Mouse (Mus musculus) hindbrain, embryonic 12.5 days (tissue): ENCODE measurements around the gene Gm19935. TPM values are rescaled to one million over a fixed set of nuclear protein-coding genes. Genes with fewer than 3 reads are reported as not detected.
A peak's percentile ranks its signal among the peaks of the same experiment; 100 is the strongest.

Experiments used
- ATAC-seq: fragments of 200-750 bp; cut with Nextera tagmentation; 2 replicates; pipeline ENCODE4 v1.8.0; 2017; ENCODE audit warnings: moderate TSS enrichment; ENCODE audit not compliant: low FRiP score
- H3K27ac ChIP-seq: fragments of 300-500 bp; sonication (generic); 2 replicates; pipeline ENCODE4 v1.5.1; 2016; ENCODE audit warnings: mild to moderate bottlenecking
- H3K27me3 ChIP-seq: fragments of 300-500 bp; sonication (generic); 2 replicates; pipeline ENCODE4 v1.6.1; 2016; ENCODE audit warnings: mild to moderate bottlenecking
- H3K36me3 ChIP-seq: fragments of 300-500 bp; sonication (generic); 2 replicates; pipeline ENCODE4 v1.6.1; 2016; ENCODE audit warnings: mild to moderate bottlenecking
- H3K4me1 ChIP-seq: fragments of 300-500 bp; sonication (generic); 2 replicates; pipeline ENCODE4 v1.6.1; 2016
- H3K4me2 ChIP-seq: fragments of 300-500 bp; sonication (generic); replicated peaks from 2 replicates; pipeline ENCODE4 v1.6.1; 2016; ENCODE audit warnings: mild to moderate bottlenecking
- H3K4me3 ChIP-seq: fragments of 300-500 bp; sonication (generic); 2 replicates; pipeline ENCODE4 v1.5.1; 2016; ENCODE audit warnings: mild to moderate bottlenecking
- H3K9ac ChIP-seq: fragments of 300-500 bp; sonication (generic); 2 replicates; pipeline ENCODE4 v1.6.1; 2016; ENCODE audit warnings: mild to moderate bottlenecking, moderate library complexity
- H3K9me3 ChIP-seq: fragments of 300-500 bp; sonication (generic); replicated peaks from 2 replicates; pipeline ENCODE4 v1.6.1; 2016; ENCODE audit warnings: mild to moderate bottlenecking
- WGBS: fragments of 180-500 bp; shearing (Covaris S2); methylation state at CpG from one replicate; pipeline ENCODE4 v1.1.7; 2016; 5-methylcytosine and 5-hydroxymethylcytosine counted together
- polyA plus RNA-seq: library from polyadenylated mRNA; unstranded; fragments of >200 nt; fragmentation: Nextera tagmentation; extraction: Ambion mirVana; gene quantifications from 2 replicates; pipeline ENCODE4 v1.2.1, GENCODE M21; 2016

The Gm19935 gene
- polyA plus RNA-seq, 1 experiment from 2014 or later: 0.96 TPM

DNA sequence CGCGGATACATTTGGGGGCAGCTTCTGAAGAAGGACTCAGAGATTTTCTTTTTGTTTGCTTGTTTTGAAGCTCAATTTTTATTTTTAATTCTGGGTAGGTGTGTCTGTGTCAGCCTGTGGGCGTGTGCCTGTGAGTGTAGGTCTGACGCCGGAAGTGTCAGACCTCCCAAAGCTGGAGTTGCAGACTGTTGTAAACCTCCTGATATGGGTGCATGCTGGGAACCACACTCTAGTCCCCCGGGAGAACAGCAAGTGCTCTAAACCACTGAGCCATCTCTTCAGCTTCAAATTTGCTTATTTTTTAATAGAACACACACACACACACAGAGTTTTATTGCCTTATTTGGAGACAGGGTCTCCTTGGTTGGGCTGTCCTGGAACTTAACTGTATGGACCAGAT lies 25.9 kb upstream of the Gm19935 start:
- 0 out of 2 replicates have a peak, but pooled peaks cover 3% of the 10 kb centered on the region for H3K4me1 ChIP-seq
- H3K27ac ChIP-seq: no peak overlapping the region
- no peaks in the 10 kb centered on the region for H3K27me3 ChIP-seq
- no peaks in the 10 kb centered on the region for H3K9me3 ChIP-seq
- no peaks in the 10 kb centered on the region for H3K36me3 ChIP-seq
- H3K4me3 ChIP-seq: no peak overlapping the region
- no peak overlapping the region for H3K9ac ChIP-seq
- H3K4me2 ChIP-seq: no peak overlapping the region
- 89% methylated on average over 6 of the region's 6 CpGs for WGBS
- ATAC-seq: no peak

DNA sequence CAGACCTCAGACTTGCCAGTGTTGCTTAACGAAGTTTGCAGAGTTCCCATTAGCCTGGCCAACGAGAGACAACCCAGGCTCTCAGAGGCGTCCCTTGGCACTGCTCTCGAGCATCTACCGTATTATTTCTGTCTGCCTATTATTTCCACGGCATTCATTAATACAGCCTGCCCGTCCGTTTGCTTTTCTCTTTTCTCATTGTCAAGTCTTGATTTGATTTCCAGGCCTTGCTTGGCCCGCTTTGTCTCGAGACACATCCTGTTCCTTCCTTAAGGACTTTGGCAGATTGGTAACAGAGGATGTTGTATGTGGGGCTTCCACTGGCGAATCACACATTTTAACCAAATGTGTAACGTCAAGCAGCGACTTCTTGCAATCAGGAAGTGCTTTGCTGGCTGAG lies 24.1 kb upstream of the Gm19935 start:
- Histone ChIP-seq H3K4me2 (no peak overlapping the region), H3K9ac (no peak overlapping the region), H3K27ac (no peak overlapping the region), H3K9me3 (no peaks in the 10 kb centered on the region), H3K36me3 (no peaks in the 10 kb centered on the region), H3K27me3 (no peaks in the 10 kb centered on the region), H3K4me3 (no peak overlapping the region), H3K4me1 (0 out of 2 replicates have a peak, but pooled peaks cover 3% of the 10 kb centered on the region)
- ATAC-seq: no peak
- 72% methylated on average over 13 of the region's 13 CpGs for WGBS

DNA sequence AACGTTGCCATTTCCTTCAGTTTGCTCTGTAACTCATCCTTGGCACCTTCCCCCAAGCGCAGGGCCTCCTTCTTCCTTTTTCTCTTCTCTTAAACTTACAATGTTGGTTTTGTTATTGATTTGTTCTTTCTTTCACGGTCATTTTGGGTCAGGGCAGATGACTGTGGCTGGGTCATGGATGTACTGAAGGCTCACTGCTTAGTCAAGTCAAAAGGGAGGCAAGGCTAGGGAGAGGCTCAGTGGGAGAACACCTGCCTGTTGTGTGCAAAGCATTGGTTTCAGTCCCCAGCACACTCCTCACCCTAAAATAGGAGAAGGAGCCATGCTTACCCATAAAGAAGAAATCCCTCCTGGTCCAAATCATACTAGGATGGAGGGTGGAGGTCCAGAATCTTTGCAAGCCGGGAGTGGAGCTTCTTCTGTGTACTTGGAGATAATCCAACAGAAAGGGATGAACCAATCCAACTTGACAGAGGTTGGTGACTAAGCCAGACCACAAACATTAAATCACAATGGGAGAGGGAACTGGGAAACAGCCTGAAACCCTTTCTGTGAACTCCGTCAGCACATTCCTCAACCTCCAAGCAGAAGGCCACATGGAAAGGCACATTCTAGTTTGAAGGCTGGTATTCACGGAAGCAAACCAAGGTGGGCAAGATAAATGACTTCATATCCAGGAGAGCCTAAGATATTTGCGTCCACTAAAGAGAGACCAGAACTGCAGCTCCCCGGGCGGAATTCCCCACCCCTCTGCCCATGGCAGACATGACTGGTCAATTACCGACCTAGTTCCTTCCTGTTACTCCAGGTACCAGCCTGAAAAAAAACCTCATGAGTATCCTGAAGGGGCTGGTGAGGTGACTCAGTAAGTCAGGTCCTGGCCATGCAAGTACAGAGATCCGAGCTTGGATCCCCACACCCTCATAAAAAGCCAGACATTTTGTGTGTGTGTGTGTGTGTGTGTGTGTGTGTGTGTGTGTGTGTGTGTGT lies 22.8 kb upstream of the Gm19935 start:
- 0 out of 2 replicates have a peak, but pooled peaks cover 3% of the 10 kb centered on the region for H3K4me1 ChIP-seq
- H3K4me3 ChIP-seq: no peak overlapping the region
- ATAC-seq: no peak
- H3K36me3 ChIP-seq: no peaks in the 10 kb centered on the region
- no peaks in the 10 kb centered on the region for H3K27me3 ChIP-seq
- H3K9me3 ChIP-seq: no peaks in the 10 kb centered on the region
- H3K4me2 ChIP-seq: no peak overlapping the region
- H3K9ac ChIP-seq: no peak overlapping the region
- H3K27ac ChIP-seq: no peak overlapping the region
- 78% methylated on average over 11 of the region's 11 CpGs for WGBS

DNA sequence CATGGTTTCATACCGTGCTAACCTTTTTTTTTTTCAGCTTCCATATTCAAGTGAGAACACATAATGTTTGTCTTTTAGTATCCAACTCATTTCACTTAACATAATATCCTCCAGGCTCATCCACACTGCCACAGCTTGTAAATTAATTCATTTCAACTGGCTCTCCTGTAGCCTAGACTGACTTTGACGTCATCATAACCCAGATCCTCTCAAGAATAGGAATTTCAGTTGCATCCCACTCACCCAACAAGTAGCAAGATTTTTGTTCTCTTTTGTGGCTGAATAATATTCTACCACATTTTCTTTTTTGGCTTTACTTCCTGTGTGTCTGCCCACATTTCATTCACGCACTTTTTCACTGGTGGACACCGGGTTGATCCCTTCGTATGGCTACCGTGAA lies 20.2 kb upstream of the Gm19935 start:
- Histone ChIP-seq H3K4me1 (0 out of 2 replicates have a peak, but pooled peaks cover 4% of the 10 kb centered on the region), H3K27ac (no peak overlapping the region), H3K9ac (no peak overlapping the region), H3K27me3 (no peaks in the 10 kb centered on the region), H3K36me3 (no peaks in the 10 kb centered on the region), H3K9me3 (no peaks in the 10 kb centered on the region), H3K4me2 (no peak overlapping the region), H3K4me3 (no peak overlapping the region)
- no peak for ATAC-seq
- 91% methylated on average over 6 of the region's 6 CpGs for WGBS

DNA sequence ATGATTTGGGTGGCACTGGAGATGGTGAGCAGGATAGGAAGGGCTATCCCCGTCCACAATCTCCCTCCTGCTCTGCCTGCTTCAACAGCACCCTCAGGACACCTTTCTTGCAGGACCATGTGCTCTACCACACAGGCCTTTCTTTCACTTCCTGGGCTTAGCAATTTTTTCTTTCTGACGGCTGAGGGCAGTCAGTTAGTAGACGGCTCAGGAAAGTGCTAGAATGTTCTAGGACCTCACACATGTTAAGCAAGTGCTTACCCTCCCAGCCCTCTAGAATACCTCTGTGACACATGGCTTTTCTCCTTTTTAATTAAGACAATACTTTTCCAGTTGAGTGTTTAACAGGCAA lies 17.1 kb upstream of the Gm19935 start:
- 70% methylated on average over 3 of the region's 3 CpGs for WGBS
- ATAC-seq: no peak

DNA sequence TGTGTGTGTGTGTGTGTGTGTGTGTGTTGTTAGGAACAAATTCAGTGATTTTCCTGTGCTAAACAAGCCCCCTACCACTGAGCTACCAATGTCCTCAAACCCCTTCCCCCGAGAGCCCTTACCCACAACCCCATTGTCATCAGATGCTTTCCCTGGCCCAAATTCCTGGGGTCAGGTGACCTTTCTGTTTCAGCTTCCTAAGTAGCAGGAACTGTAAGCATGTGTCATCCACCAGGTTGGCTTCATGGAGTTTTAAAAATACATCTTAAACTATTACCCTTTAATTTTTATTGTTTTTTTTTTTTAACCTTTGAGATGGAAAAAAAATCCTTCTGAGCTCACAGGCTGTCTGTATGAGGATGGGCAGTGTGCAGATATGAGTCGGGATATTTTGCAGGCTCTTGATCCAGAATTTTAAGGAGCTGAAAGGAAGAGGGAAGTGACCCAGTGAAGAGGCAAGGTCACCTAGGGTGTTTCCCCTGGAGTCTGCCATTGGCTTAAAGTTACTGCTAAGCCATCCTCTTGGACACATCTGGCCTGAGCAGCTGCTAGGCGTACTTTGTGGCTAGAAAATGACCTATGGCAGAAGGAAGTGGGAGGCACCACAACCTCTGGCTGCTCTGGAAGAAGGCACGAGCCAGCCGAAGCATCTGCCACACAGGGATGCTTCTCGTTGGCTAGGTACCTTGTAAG lies 16.6 kb upstream of the Gm19935 start:
- Histone ChIP-seq H3K4me2 (no peak overlapping the region), H3K4me3 (no peak overlapping the region), H3K9ac (no peak overlapping the region), H3K27ac (no peak overlapping the region), H3K4me1 (peaks cover 13% of the 10 kb centered on the region; the same call in 1 of the 2 replicates), H3K9me3 (no peaks in the 10 kb centered on the region), H3K27me3 (no peaks in the 10 kb centered on the region), H3K36me3 (no peaks in the 10 kb centered on the region)
- no peak for ATAC-seq
- whole genome bisulfite sequencing: 60% methylated on average over 6 of the region's 6 CpGs

More for the DNA sequence above, 17.1 kb upstream of the Gm19935 start:
- no peaks in the 10 kb centered on the region for H3K9me3 ChIP-seq
- no peak overlapping the region for H3K27ac ChIP-seq
- H3K9ac ChIP-seq: no peak overlapping the region
- no peaks in the 10 kb centered on the region for H3K36me3 ChIP-seq
- H3K27me3 ChIP-seq: no peaks in the 10 kb centered on the region
- H3K4me3 ChIP-seq: no peak overlapping the region
- peaks cover 9% of the 10 kb centered on the region; the same call in 1 of the 2 replicates for H3K4me1 ChIP-seq
- H3K4me2 ChIP-seq: no peak overlapping the region

DNA sequence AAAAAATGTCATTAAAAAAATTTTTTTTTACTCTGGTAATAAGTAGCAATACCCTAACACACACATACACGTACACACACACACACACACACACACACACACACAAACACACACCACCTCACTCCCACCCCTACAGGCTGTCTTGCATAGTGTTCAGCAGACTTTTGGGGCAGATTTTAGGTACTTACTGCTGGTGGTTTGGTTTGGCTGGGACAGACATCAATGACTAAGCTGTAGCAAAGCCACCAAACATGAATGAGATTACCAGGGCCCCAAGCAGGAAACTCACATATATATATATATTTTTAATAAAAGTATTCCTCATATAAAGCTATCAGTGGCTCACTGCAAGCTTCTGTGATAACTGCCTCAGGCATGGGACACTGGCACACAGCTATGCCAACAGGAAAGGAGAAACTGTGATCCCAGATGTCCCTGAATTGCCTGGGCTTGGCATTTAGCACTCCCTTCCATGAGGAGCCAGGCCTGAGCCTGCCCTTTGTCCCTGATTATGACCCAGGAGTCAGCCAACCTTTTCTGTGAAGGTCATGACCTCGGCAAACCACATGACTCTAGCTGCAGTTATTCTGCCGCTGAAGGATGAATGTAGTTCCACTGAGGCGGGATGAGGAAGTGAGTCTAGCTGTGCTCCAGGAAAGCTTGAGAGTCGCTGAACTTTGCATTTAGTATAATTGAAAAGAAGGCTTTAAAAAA lies 15.5 kb upstream of the Gm19935 start:
- Histone ChIP-seq H3K27ac (no peak overlapping the region), H3K9ac (no peak overlapping the region), H3K4me3 (no peak overlapping the region), H3K4me2 (no peak overlapping the region), H3K4me1 (peaks cover 20% of the 10 kb centered on the region), H3K27me3 (no peaks in the 10 kb centered on the region), H3K36me3 (no peaks in the 10 kb centered on the region), H3K9me3 (no peaks in the 10 kb centered on the region)
- no peak for ATAC-seq
- 35% methylated on average over 5 of the region's 5 CpGs for WGBS

DNA sequence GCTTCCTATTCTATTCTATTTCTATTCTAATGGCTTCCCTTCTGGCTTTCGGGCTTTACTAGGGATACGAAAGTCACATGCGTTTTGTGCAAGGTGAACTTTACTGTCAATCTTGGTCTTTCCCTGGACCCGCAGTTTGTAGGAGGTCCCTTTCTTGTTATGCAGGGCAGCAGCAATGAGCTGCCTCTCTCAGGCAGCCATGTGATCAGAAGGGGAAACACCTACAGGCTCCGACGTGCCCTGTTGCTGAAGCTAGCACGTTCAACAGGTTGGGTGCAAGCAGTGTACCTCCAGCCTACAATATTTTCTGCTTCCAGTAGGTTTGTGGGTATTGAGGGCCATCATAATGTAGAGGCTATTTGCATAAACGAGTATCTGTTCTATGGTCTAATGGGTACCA lies 13.8 kb upstream of the Gm19935 start:
- ATAC-seq: no peak
- H3K9me3 ChIP-seq: no peaks in the 10 kb centered on the region

DNA sequence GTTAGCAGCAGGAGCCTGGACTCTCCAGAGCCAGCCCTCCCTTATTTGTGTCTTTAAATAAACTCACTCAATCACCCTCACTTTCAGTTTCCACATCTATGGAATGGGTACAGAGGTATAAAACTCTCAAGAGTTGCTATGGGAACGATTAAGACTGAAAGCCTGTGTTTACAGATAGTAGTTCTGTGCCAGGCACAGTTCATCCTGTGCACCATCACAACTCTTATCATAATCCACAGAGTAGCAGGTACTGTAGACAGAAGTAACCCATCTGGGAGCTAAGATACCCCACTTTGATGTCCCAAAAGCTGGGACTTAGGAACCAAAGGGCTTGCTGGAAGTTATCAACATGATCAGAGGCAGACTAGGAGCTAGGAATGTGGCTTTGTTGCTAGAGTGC lies 12.6 kb upstream of the Gm19935 start:
- H3K27me3 ChIP-seq: no peaks in the 10 kb centered on the region
- H3K4me2 ChIP-seq: peak overlapping the region; percentile 80
- H3K9me3 ChIP-seq: no peaks in the 10 kb centered on the region
- peaks cover 20% of the 10 kb centered on the region for H3K4me1 ChIP-seq
- 86% methylated on average over 1 of the region's 1 CpGs for WGBS
- H3K4me3 ChIP-seq: no peak overlapping the region
- H3K27ac ChIP-seq: no peak overlapping the region
- H3K36me3 ChIP-seq: no peaks in the 10 kb centered on the region
- no peak for ATAC-seq
- H3K9ac ChIP-seq: no peak overlapping the region

More for the DNA sequence above, 13.8 kb upstream of the Gm19935 start:
- no peaks in the 10 kb centered on the region for H3K36me3 ChIP-seq
- 61% methylated on average over 8 of the region's 8 CpGs for WGBS
- peaks cover 20% of the 10 kb centered on the region for H3K4me1 ChIP-seq
- H3K9ac ChIP-seq: no peak overlapping the region
- H3K4me2 ChIP-seq: no peak overlapping the region
- H3K27me3 ChIP-seq: no peaks in the 10 kb centered on the region
- no peak overlapping the region for H3K27ac ChIP-seq
- H3K4me3 ChIP-seq: no peak overlapping the region

DNA sequence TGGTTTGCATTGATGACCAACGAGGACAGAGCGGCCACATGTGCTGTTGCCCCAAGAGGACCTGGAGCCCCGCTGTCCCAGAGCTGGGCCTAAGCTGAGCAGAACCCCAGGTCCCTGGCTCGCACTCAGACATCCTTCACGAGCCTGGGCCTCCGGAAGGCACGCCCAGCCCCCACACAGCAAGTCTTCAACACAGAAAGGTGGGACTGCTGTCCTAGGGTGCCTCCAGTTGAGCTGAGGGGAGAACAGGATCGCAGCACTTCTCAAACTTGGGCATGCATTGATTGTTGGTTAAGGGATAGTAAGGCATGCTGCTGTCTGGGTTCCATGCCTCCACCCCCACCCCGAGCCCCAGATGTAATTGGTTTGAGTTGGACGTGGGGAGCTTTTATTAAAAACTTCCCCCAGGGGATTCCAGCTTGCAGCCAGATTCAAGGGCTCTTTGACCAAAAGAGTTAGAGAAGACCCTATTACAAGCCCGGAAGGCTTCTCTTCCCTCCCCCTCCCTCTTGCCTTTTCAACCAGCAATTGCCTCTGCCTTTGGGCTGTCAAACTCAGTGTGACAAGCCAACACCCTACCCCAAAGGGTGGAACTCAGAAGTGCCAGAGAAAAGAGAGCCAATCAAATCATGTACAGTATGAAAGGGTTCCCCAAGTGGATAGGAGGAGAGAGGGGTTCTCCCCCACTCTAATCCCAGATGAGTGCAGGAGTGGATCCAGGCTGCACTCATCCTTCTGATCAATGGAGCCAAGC lies 12.0 kb upstream of the Gm19935 start:
- ATAC-seq: peak; percentile 76
- Histone ChIP-seq H3K4me1 (peaks cover 19% of the 10 kb centered on the region), H3K4me3 (peak overlapping the region; percentile 47), H3K4me2 (peak overlapping the region; percentile 80), H3K36me3 (no peaks in the 10 kb centered on the region), H3K27ac (peak overlapping the region; percentile 71), H3K9me3 (no peaks in the 10 kb centered on the region), H3K27me3 (no peaks in the 10 kb centered on the region), H3K9ac (peak overlapping the region; percentile 63)
- WGBS: 3% methylated on average over 11 of the region's 11 CpGs

DNA sequence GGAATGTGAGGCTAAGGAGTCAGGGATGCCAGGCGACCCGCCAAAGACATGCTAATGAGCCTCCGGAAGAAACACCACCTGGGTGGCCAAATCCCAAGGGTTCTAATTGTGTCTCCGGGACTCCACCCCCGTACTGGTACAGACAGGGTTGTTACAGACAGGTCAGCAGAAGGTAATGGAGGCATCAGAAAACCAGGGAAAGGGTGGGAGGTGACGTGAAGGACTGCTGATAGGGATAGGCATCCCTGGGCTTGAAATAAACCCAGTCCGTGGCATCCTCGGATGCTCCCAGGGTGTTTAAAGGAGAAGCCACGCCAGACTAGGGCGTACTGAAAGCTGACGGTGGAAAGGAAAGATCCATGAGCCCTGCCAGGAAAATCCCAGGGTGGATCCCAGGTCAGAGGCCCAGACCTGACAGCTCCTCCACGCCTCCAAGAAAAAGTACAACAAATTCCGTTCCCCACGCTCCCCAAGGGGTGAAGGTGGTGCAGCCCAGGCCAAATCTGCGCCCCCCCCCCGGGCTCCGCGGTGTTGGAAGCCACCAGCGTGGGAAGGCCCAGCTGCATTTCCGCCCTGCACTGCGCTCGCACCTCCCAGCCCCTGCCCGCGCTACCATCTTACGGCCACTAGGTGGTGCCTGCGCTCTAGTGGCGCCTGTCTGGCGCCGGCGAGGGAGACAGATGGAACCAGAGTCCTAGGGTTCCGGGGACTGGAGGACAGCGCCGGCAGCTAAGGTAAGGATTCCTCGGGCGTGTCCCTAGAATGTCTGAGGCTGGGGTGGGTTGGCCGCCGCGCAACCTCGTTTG lies 11.2 kb upstream of the Gm19935 start, which contains the start of gene Chd9:
Chd9 (plus strand) TSS at position 172 of the 806 bp plus-strand sequence.
- H3K4me3 ChIP-seq: peak within 1 kb of the TSS; percentile 47
- H3K9ac ChIP-seq: peak within 1 kb of the TSS; percentile 63
- H3K4me1 ChIP-seq: peaks cover 16% of the 10 kb centered on the region
- under 1% methylated on average over 38 of the region's 39 CpGs for WGBS
- ATAC-seq: peak; percentile 97
- H3K4me2 ChIP-seq: peak within 1 kb of the TSS; percentile 80
- no peaks in the 10 kb centered on the region for H3K36me3 ChIP-seq
- no peaks in the 10 kb centered on the region for H3K27me3 ChIP-seq
- no peaks in the 10 kb centered on the region for H3K9me3 ChIP-seq
- peak within 1 kb of the TSS; percentile 71 for H3K27ac ChIP-seq
